Mouse (Mus musculus) C2C12 (cell line): ENCODE measurements at regions not wholly inside any gene's neighbourhood (a gene's known extent, or its start where the extent isn't known, plus 50 kb on each side); places are given as distances from the start of the nearest gene placed in this dataset.

Experiments used
- CEBPB ChIP-seq: IDR thresholded peaks from one replicate; pipeline ENCODE4 v1.6.1; 2011; ENCODE audit warnings: low read depth, mild to moderate bottlenecking, control low read depth, moderate library complexity
- CTCF ChIP-seq: IDR thresholded peaks from one replicate; pipeline ENCODE4 v1.5.1; 2011; ENCODE audit not compliant: control insufficient read depth, insufficient read depth, insufficient read length
- FOSL1 ChIP-seq: IDR thresholded peaks from one replicate; pipeline ENCODE4 v1.8.0; 2011; ENCODE audit warnings: mild to moderate bottlenecking, low read length; ENCODE audit not compliant: poor library complexity, insufficient read depth, severe bottlenecking
- MAX ChIP-seq: IDR thresholded peaks from one replicate; pipeline ENCODE4 v1.6.1; 2011; ENCODE audit warnings: mild to moderate bottlenecking, control low read depth
- MYOD1 ChIP-seq: IDR thresholded peaks from one replicate; pipeline ENCODE4 v1.6.1; 2011; ENCODE audit warnings: low read depth; ENCODE audit not compliant: control insufficient read depth, insufficient read length
- MYOG ChIP-seq: IDR thresholded peaks from one replicate; pipeline ENCODE4 v1.6.1; 2011; ENCODE audit not compliant: control insufficient read depth, insufficient read length; ENCODE audit errors: extremely low read depth
- USF1 ChIP-seq: IDR thresholded peaks from one replicate; pipeline ENCODE4 v1.6.1; 2011; ENCODE audit warnings: low read depth, mild to moderate bottlenecking, control low read depth, moderate library complexity

DNA sequence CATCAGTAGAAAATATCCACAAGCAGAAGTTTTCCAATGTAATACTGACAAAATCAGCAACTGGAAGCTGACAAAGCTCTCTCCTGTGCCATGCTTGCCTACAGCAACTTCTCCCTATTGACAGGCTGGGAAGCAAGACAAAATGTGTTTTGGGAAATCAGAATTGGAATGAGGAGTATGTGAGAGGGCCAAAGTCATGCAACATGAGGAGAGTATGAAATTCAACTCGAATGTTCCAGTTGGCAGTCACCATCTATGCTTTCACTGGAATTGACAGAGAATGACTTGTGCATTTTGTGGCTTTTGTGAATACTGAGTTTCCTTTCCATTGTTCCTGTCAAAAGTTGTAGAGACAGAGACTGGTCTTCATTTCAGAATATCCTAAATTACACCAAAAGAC, 409.7 kb downstream of the Car8 start:
- no peak for TF ChIP-seq CTCF
- no peak for TF ChIP-seq CEBPB
- no peak for TF ChIP-seq MYOG
- no peak for TF ChIP-seq USF1
- no peak for TF ChIP-seq MAX
- no peak for TF ChIP-seq MYOD1
- no peak for TF ChIP-seq FOSL1
